Mouse (Mus musculus) megakaryocyte, adult 5-6 weeks (primary cell): Measurements from ENCODE around the gene Cyp3a13. TPM values are rescaled to one million over a fixed set of nuclear protein-coding genes. Genes with fewer than 3 reads are reported as not detected.
A peak's percentile ranks its signal among the peaks of the same experiment; 100 is the strongest.
"Not testable (repeated sequence)": the region's sequence is repeated elsewhere in the genome, so short reads cannot be mapped to it uniquely, and the experiment has no call there.

ENCODE experiments used
- ATAC-seq: 2 replicates; pipeline ENCODE4 v1.8.0; 2016; ENCODE audit warnings: mild to moderate bottlenecking, inconsistent platforms; ENCODE audit not compliant: poor library complexity, severe bottlenecking
- total RNA-seq, 2 experiments: library from RNA; stranded (forward) in 1 of 2; stranded (reverse) in 1 of 2; fragments of 153-499, 151-499 nt in 1 of 2; fragments of 221-1000, 200-1000 nt in 1 of 2; gene quantifications; 2 replicates each; pipeline versions ENCODE4 v1.2.3 to v1.2.4; 2015 to 2017

The Cyp3a13 gene
- not detected in 2 replicates for total RNA-seq (2015)
- not detected in 2 replicates for total RNA-seq (2017)

DNA sequence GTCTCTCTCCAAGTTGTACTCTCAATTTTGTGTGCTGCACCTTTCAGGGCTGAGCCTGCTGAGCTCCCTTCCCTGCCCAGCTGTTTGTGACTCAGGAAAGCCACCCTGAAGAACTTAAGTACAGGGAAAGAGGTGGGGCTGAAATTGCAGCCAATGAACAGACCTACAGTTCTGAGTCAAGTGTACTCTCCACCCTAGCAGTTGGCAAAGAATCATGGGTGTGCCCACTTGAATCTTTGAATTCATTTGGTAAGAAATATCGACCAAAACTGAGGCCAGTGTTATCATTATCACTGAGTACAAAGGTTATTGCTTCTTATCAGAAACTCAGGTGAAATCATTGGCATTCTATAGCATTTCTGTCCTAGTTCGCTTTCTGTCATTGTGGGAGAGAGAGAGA lies at the start of gene Cyp3a13:
Cyp3a13 (minus strand) TSS at position 88 of the 400 bp plus-strand sequence.
- ATAC-seq: no peak

DNA sequence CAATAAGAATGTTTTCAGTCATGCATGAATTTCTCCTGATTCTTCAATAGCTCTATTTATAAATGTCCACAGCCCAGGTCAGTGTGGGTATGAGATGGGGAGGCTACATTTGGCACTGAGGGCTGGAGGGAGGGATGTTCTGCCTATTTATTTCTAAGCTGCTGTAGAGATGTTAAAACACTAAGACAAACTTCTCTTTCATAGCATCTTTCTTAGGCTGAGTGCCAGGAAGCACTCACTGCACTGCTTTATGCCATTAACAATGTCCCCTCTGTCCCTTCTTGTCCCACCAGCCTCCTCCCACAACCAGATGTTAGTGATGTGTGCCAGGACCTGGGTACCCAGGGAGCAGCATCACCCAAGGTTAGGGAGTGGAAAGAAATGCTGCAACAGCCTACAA lies 45.1 kb upstream of the Cyp3a13 start:
- no peak for ATAC-seq

DNA sequence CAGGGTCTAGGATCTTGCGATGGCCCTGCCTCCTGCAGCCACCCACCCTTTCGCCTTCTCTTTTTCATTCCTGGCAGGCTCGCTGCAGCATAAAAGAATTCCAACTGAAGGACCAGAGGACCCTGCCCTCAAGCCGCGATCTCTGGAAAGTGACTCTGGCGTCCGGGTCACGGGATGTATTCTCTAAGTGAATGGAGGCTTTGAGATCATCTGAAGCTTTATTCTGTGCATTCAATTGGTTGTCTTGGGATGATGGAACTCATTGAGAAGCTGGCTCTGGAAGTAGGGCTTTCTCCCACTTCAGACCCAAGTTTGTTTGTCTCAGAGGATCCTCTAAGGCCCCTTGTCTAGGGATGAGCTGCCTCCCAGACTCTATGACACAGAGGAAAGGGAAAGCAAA lies 41.5 kb upstream of the Cyp3a13 start, which contains the start of gene Gjc3:
Gjc3 (minus strand) TSS at position 154 of the 400 bp plus-strand sequence.
- no peak for ATAC-seq

DNA sequence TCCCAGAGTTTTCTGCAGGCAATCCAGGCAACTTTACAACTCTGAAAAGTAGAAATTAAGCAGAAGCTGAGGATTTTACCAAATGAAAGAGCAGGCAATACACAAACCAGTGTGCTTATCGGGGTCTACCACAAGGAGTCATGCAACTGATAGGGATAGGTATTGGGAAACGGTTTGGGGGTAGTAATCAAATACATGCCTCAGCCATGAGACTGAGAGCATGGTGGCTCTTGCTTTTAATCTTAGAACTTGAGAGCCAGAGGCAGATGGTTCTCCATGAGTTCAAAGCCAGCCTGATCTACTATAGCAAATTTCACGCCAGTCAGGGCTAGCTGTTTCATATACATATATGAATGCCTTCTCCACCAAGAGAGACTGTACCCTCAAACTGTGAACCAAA lies 35.0 kb upstream of the Cyp3a13 start:
- ATAC-seq: no peak

DNA sequence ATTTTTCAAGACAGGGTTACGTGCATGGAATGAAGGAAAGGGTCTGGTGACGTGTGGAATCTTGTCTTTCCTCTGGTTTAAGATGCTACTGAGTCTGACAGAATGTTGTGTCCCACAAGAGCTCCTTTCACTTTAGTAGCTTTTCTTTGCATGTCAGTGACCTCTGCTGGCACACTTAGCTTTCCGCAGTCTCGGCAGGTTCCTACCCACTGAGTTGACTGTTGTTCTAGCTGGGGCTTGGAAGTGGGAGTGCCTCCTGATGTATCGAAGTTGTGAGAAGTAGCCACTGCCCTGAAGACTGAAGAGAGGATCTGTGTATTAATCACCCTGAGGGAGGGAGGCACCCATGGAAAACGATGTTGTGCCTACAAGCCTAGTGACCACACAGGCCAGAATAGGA lies 29.8 kb upstream of the Cyp3a13 start:
- no peak for ATAC-seq

DNA sequence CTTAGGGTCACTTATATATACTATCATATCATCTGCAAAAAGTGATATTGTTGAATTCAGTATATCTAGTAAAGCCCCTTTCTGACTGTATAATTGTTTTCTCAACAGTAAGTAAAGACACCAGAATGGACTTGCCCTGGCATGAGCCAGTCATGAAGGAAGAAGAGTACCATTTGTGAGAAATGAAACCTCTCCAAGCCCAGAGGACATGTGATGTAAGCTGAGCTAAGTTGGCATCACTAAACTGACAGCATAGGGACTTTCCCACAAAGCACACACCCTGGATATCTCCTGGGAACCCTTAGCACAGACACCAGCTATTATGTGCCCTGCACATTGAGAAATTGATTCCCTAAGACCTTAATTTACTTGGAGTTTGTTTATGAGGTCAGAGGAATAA lies 25.9 kb upstream of the Cyp3a13 start:
- ATAC-seq: no peak

DNA sequence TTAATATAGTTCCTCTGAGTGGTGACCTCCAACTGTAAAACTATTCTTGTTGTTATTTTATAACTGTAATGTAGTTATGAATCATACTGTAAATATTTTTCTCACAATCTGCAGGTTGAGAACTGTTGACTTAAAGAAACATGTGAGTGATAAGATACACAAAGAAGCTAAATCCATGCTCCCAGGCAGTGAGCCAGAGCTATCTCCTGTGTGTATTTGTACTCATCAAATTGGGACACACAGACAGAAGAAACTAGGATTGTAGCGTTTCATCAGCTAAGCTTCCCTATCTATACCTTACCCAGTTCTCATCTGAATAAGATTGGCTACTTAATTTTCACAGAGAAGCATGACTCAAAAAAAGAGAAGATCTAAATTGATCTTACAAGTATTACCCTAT lies 21.7 kb upstream of the Cyp3a13 start:
- no peak for ATAC-seq

DNA sequence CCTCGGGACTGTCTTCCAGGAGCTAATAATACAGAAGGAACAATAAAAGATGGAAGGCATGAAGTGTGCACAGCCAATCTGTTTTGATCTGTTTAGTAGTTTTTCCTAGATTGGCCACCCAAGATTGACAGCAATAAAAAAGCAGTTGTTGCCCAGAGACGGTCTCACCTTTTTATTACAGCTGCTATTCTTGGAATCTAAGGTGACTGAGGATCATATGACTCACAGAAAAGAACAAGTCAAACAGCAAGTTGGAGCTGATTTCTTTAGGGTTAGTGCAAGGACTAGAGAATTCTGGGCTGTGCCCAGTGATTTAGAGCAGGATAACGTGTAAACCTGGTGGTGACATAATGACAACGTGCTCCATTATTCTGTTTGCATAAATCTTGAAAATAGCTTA lies 19.5 kb upstream of the Cyp3a13 start:
- no peak for ATAC-seq

DNA sequence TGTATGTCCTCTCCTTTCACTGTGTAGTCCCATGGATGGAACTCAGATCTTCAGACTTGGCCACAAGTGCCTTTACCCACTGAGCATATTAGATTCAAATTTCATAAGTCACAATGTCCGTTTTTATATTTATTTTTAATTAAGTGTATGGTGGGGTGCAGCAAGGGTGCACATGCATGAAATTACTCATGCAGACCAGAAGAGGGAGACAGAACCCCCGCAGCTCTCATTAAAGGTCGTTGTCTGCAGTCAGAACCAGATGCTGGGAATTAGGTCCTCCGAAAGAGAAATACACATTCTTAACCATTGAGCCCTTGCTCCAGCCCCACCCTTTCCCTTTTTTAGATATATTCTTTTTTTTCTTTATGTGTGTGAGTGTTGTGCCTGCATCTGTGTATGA lies 15.8 kb upstream of the Cyp3a13 start:
- ATAC-seq: no peak

DNA sequence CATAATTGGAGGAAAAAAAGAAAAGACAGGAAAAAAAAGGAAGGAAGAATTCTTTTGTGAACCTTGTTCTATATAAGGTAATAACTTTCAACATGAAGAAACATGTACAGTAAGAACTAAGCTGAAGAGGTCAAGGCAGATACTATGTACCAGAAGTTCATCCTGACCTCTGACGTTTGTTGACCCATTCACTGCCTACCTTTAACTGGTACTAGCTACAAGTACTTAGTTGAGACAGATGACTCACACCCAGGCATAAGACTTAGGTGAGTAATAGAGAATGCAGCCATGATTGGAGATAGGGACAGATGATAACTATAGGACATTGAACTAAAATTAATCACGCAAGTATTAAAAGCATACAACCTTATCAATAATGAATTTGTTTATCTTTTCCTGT lies 15.1 kb upstream of the Cyp3a13 start:
- no peak for ATAC-seq

DNA sequence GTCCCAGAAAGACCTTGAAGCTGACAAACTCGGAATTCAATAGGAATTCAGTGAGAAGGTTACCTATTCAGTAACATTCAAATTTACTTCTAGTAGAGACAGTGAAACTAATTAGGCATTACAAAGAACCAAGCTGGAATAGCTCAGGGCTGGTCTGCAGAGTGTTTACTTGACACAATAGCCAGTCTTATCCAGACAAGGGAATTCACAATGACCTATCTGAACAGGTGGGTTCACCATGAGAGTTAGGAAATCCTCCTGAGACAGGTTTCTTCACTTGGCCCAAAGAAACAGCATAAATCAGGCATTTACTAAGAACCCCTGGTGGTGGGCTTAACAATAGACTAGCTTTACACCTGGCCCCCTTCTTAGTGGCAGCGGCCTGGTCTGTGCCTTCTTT lies 12.5 kb upstream of the Cyp3a13 start:
- ATAC-seq: not testable (repeated sequence)

DNA sequence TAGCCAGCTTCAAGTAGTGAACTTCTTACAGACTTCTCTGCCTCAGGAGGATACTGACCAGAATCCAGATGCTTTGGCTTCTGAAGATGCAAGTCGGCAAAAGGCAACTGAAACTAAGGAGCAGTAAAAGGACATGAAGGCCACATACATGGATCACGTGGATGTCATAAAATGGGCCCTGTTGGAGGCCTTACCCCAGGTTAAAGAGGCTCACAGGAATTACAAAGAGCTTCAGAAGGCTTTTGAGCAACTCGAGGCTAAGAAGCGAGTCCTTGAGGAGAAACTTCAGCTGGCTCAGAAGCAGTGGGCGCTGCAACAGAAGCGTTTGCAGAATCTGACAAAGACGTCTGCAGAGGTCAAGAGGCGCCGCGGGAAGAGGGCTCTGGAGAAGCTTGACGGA lies 7.0 kb upstream of the Cyp3a13 start:
- ATAC-seq: no peak

DNA sequence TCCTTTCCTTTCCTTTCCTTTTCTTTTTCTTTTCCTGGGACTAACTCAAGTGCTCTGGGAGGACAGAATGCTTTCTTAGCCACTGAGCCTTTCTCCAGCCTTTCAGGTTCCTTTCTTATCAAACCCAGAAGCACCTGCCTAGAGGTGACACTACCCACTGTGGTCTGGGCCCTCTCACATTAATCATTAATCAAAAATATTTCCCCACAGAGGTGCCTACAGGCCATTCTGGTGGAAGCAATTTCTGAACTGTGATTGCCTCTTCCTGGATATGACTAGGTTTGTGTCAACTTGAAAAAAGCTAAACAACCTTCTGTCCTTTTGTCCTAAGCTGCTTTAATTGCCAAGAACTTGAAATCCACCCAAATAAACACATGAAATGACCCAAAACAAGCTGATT lies 752 bp upstream of the Cyp3a13 start:
- no peak for ATAC-seq

DNA sequence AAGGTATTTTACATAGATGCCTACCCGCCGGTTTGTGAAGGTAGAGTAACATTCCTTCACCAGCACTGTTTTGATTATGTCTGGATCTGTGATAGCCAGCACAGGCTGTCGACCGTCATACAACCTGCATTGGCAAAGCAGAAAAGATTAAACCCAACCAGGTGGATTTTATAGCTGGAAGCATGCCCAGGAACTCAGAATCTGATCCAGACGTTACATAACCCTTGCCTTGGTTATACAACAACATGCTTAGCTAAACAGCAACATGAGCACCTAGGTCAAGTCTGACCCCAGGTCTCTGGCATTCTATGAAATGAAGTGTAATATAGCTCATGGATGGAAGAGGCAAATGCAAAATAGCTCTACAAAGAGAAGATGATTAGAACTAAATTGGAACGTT lies 5.9 kb downstream of the Cyp3a13 start:
- no peak for ATAC-seq

DNA sequence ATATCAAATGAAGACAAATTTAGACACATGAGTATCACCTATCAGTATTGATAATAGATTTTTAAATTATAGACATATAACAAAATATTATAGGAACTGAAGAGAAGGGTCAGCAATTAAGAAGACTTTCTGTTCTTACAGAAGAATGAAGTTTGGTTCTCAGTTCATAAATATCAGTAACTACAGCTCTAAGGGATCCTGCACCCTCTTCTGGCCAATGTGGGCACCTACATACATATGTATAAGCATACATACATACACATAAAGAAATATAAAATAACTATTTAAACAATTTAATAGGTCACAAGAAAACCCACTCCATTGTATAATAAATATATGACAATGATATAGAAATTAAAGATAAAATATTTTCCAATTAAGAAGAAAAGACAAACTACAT lies 6.9 kb downstream of the Cyp3a13 start:
- no peak for ATAC-seq

DNA sequence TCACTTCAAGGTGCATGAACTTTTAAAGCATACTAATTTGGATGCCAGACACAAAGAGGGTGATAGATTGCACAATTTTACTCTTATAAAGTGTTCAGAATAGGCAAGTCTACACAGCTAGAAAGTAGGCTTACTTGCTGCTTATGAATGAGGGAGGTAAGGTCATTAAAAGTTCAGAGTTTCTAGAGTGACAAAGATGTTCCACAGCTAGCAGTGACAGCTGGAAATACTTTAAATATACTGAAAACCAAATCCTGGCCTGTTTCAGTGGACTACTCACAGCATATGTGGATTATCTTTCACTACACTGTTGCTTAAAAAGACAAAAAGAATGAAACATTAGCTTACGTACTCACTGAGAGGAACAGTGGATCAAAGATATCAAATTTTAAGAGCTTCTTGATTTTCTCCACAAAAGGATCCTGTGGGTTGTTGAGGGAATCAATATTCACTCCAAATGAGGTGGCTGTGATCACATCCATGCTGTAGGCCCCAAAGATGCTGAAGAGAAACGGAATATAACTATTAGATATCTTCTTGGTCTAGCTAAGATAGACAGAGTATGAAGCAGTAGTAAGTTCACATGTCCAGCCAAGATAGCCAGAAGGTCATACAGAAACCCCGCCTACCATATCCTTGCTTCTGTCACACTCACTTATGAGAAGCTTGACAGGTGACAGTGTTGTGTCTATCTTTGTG lies 11.7 kb downstream of the Cyp3a13 start:
- ATAC-seq: no peak

DNA sequence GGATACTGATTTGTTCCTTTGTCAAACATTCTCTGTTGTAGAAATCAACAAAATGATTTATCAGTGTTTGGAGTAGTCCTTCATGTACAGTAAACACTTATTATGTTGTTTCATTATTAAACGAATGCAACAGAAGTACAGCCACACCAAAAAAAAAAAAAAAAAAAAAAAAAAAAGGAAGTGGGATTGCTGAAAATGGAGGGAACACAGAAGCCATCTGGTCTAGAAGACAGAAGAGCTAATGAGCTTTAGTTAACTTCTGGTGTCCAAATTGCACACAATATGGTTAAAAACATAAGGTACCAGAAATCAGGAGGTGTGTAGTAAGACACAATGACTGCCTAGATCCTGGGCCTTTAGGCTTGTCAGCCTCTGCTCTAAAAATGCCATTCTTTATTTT lies 23.6 kb downstream of the Cyp3a13 start:
- no peak for ATAC-seq

DNA sequence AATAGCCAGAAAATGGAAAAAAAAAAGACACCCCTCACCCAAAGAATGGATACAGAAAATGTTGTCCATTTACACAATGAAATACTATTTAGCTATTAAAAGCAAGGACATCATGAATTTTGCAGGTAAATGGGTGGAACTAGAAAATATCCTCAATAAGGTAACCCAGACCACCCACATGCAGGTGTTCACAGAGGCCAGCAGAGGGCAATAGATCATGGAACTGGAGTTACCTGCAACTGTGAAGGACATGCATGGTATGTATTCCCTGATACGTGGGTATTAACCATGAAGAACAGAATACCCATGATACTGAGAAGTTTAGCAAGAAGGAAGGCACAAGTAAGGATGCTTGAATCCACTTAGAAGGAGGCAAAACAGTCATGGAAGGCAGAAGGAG lies 28.5 kb downstream of the Cyp3a13 start:
- ATAC-seq: no peak

DNA sequence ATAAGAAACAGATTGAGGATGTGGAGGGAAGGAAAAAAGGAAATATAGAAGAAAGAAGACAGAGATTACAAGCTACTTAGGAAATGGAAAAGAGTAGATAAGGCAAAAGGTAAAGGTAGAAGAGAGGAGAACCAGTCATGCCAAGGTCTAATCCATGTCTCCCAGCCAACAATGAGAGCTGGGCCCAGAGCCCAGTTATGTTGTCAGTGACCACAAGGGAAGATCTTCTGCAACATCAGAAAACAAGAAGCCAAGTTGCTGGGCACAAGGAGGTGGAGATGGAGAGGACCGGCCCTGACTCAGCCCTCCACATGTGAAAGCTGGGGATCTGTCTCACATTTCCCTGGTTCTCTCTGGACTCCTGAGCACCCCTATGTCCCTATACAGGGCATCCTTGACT lies 33.8 kb downstream of the Cyp3a13 start:
- ATAC-seq: no peak

DNA sequence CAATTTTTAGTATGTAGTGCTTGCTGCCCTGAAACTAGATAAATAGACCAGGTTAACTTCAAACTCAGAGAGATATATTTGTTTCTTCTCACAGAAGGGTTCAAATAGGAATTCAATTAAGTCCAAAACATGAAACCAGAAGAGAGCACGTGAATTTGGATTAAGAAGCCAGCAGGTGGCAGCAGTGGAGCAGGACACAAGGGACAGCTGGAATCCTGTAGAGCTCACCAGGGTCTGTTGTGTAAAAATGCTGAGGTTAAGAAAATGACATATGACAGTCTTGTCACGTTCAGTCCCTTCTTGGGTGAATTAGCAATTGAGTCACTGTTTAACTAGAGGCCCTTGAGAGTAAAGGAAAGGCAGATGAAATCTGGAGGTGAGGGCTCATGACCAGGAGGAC lies 35.5 kb downstream of the Cyp3a13 start:
- peak; percentile 73 for ATAC-seq

DNA sequence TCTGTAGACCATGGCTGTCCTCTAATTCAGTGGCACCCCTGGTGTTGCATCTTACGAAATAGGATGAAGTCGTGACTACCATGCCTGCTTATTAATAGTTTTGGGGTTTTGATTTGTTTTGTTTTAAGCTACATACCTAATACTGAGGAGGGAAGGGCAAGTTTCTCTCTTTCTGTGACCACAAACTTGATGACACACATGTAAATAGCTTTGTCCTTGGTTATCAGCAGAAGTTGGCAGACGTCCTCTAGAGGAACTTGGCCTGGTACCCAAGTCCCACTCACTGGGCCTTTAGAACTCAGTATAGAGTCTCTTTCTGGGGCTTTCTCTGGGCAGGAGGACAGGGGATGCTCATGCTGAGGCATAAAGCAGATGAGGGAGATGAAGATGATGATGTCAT lies 38.1 kb downstream of the Cyp3a13 start:
- ATAC-seq: peak; percentile 50

DNA sequence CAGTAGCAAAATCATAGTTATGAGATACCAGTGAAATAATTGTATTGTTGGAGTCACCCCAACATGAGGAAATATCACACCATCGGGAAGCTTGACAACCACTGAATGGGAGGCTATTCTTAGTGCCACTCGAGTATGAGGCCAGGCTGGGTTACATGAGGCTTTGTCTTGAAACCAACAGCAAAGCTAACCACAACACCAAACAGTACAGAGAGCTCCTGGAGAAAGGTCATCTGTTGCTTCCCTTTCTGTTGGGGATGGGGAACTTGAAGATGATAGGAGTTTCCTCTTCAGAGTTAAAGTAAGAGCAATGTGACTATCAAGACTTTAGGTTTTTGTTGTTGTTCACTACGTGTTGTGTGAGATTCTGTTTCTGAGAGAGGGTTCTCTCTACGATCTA lies 38.5 kb downstream of the Cyp3a13 start:
- ATAC-seq: peak; percentile 75

DNA sequence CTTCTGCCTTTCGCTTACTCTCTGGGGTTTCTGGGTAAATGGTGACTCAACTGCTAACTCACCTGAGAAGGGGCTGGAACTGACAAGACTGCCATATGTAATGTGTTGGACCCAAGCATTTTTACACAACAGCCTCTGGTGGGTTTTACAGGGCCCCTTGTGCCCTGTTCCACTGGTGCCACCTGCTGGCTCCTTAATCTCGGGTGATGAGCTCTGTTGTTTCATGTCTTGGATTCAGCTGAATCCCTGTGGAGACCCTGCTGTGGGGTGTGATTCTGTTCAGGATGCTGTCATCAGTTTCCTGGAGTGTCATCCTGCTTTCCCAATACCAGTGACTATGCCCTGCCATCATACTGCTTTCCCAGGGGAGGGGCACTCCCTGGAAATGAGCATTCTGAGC lies 43.6 kb downstream of the Cyp3a13 start:
- ATAC-seq: 0 out of 2 replicates have a peak, but pooled peaks have one; percentile 56
